7 mouse cellular contexts compared by ENCODE assay signal in genomic region chr8:75032961-75033360, GRCm38 (mm10). TPM values are rescaled to one million over a fixed set of nuclear protein-coding genes. Genes with fewer than 3 reads are reported as not detected.
DNase-seq lines count a peak whose midpoint lies in the region; ATAC-seq and TF ChIP-seq lines count a peak whose summit lies in the region.

No protein-coding gene starts in this region.

- peaks cover 19% of the 10 kb centered on the region for H3K36me3 ChIP-seq in lung, embryonic 16.5 days (ENCODE audit: control insufficient read depth, insufficient read depth, low read length)
- peaks cover 40% of the 10 kb centered on the region for H3K36me3 ChIP-seq in erythroblast, embryonic 14.5 days (ENCODE audit: control insufficient read depth)
- H3K36me3 ChIP-seq in limb, embryonic 10.5 days, result peaks cover 38% of the 10 kb centered on the region

- no peak for TF ChIP-seq CTCF in olfactory bulb, adult 2 months (IDR thresholded peaks at IDR 0.05; ENCODE audit: insufficient read depth, low read depth, low read length)

- no peak for DNase-seq in lung, postnatal 25 days (ENCODE audit: low spot score)
- DNase-seq in limb, embryonic 10.5 days (ENCODE audit: low spot score), result no peak
- no peak for DNase-seq in retina, postnatal 1 day
- DNase-seq in left cerebral cortex, adult 9 months (ENCODE audit: low spot score in 2 of 2), result no peak

- peaks cover 6% of the 10 kb centered on the region; the same call in 1 of the 2 replicates for H3K4me1 ChIP-seq in lung, embryonic 16.5 days (replicated peaks; ENCODE audit: control insufficient read depth, insufficient read depth, low read length)
- peaks cover 20% of the 10 kb centered on the region for H3K4me1 ChIP-seq in erythroblast, embryonic 14.5 days (ENCODE audit: control insufficient read depth)
- peaks cover 16% of the 10 kb centered on the region for H3K4me1 ChIP-seq in limb, embryonic 10.5 days
- 0 out of 2 replicates have a peak, but pooled peaks cover 3% of the 10 kb centered on the region for H3K4me1 ChIP-seq in olfactory bulb, adult 2 months (ENCODE audit: control insufficient read depth, insufficient read depth, low read length)

- WGBS in lung, embryonic 16.5 days, result 48% methylated on average over 5 of the region's 5 CpGs
- WGBS in limb, embryonic 10.5 days, result 65% methylated on average over 5 of the region's 5 CpGs
- 61% methylated on average over 5 of the region's 5 CpGs for WGBS in olfactory bulb, adult 2 months

- no peaks in the 10 kb centered on the region for H3K27me3 ChIP-seq in lung, embryonic 16.5 days (ENCODE audit: control insufficient read depth, insufficient read depth, low read depth, low read length)
- no peaks in the 10 kb centered on the region for H3K27me3 ChIP-seq in erythroblast, embryonic 14.5 days (ENCODE audit: control insufficient read depth)
- no peaks in the 10 kb centered on the region for H3K27me3 ChIP-seq in limb, embryonic 10.5 days (ENCODE audit: low read depth, poor library complexity, severe bottlenecking)

- no peak for TF ChIP-seq POLR2A in olfactory bulb, adult 2 months (IDR thresholded peaks at IDR 0.05; ENCODE audit: insufficient read depth, low read depth, low read length)

- H3K4me3 ChIP-seq in lung, embryonic 16.5 days (ENCODE audit: low read length), result peak overlapping the region; percentile 80
- H3K4me3 ChIP-seq in erythroblast, embryonic 14.5 days (replicated peaks), result peak overlapping the region; percentile 79
- H3K4me3 ChIP-seq in limb, embryonic 10.5 days, result peak overlapping the region; percentile 72
- H3K4me3 ChIP-seq in olfactory bulb, adult 2 months (ENCODE audit: insufficient read depth, low read depth, low read length), result peak overlapping the region; percentile 78

- peak overlapping the region; percentile 63 for H3K4me2 ChIP-seq in lung, embryonic 16.5 days (ENCODE audit: low read depth, low read length)

- H3K9me3 ChIP-seq in lung, embryonic 16.5 days (ENCODE audit: control insufficient read depth, low read length), result no peaks in the 10 kb centered on the region
- no peaks in the 10 kb centered on the region for H3K9me3 ChIP-seq in erythroblast, embryonic 14.5 days (ENCODE audit: control insufficient read depth, low read length)
- H3K9me3 ChIP-seq in limb, embryonic 10.5 days (replicated peaks), result no peaks in the 10 kb centered on the region

- H3K27ac ChIP-seq in lung, embryonic 16.5 days (ENCODE audit: low read length), result peak overlapping the region; percentile 71; the same call in 1 of the 2 replicates
- peak overlapping the region; percentile 86; the same call in 1 of the 2 replicates for H3K27ac ChIP-seq in limb, embryonic 10.5 days
- H3K27ac ChIP-seq in olfactory bulb, adult 2 months (ENCODE audit: insufficient read depth, low read depth, low read length), result no peak overlapping the region

- peak overlapping the region; percentile 57; the same call in 1 of the 2 replicates for H3K9ac ChIP-seq in lung, embryonic 16.5 days (ENCODE audit: low read length)

- ATAC-seq in lung, embryonic 16.5 days (ENCODE audit: low read depth), result no peak

RNA-seq across cellular contexts. Expression of gene Tom1, which starts 0.5 kb away (rescaled TPM):
- polyA plus RNA-seq in lung, embryonic 16.5 days (2015; fragmentation: Nextera tagmentation; extraction: Ambion mirVana), result 19.8 and 22.1 TPM in 2 replicates
- 0.33 and 0.47 TPM in 2 replicates for polyA plus RNA-seq in erythroblast, embryonic 14.5 days (2012)
- polyA plus RNA-seq in limb, embryonic 10.5 days (2016; fragmentation: Nextera tagmentation; extraction: Ambion mirVana), result 33.5 and 36.5 TPM in 2 replicates
- polyA plus RNA-seq in olfactory bulb, adult 2 months (2012; ENCODE audit: insufficient read depth, insufficient read length, low replicate concordance, missing spikeins), result 280 TPM in 1 of 2 replicates, not detected in the other

RNA-seq across cellular contexts. Expression of gene Hmgxb4, which starts 39.8 kb away (rescaled TPM):
- 35.6 and 37.2 TPM in 2 replicates for polyA plus RNA-seq in lung, embryonic 16.5 days (2015; fragmentation: Nextera tagmentation; extraction: Ambion mirVana)
- polyA plus RNA-seq in erythroblast, embryonic 14.5 days (2012), result 0.45 and 1.3 TPM in 2 replicates
- polyA plus RNA-seq in limb, embryonic 10.5 days (2016; fragmentation: Nextera tagmentation; extraction: Ambion mirVana), result 46.6 and 48.2 TPM in 2 replicates
- not detected in 2 replicates for polyA plus RNA-seq in olfactory bulb, adult 2 months (2012; ENCODE audit: insufficient read depth, insufficient read length, low replicate concordance, missing spikeins)

Comparison
In these comparisons a context has a peak if more than half of its experiments do, and no peak if none do; other contexts are left out.
1. RNA of gene Tom1, which starts 0.5 kb away (polyA plus RNA-seq): 280 TPM in olfactory bulb, adult 2 months, 33.5 to 36.5 TPM in limb, embryonic 10.5 days and 19.8 to 22.1 TPM in lung, embryonic 16.5 days; 0.33 to 0.47 TPM in erythroblast, embryonic 14.5 days; every median in the first group is over 10 times any median in the second.
2. Peak in every context shown above with its lines, with median percentiles within 50 percentile points of each other: H3K4me3 ChIP-seq.